Mouse (Mus musculus) stomach, embryonic 14.5 days (tissue): ENCODE measurements at regions not wholly inside any gene's neighbourhood (a gene's known extent, or its start where the extent isn't known, plus 50 kb on each side); places are given as distances from the start of the nearest gene placed in this dataset.

Source experiments
- ATAC-seq: fragments of 200-750 bp; cut with Nextera tagmentation; 2 replicates; pipeline ENCODE4 v1.8.0; 2017; ENCODE audit warnings: low read depth, moderate TSS enrichment; ENCODE audit not compliant: insufficient number of reproducible peaks, insufficient read depth, low FRiP score
- H3K27ac ChIP-seq: fragments of 300-500 bp; sonication (generic); 2 replicates; pipeline ENCODE4 v1.5.1; 2014; ENCODE audit warnings: mild to moderate bottlenecking, low read length, moderate library complexity, mixed read lengths
- H3K27me3 ChIP-seq: fragments of 300-500 bp; sonication (generic); 2 replicates; pipeline ENCODE4 v1.6.1; 2014; ENCODE audit warnings: low read length, control low read depth, mixed read lengths; ENCODE audit not compliant: control insufficient read depth, insufficient read depth
- H3K36me3 ChIP-seq: fragments of 300-500 bp; sonication (generic); 2 replicates; pipeline ENCODE4 v1.6.1; 2014; ENCODE audit warnings: mild to moderate bottlenecking, control low read depth, low read length, moderate library complexity, mixed read lengths; ENCODE audit not compliant: control insufficient read depth, insufficient read depth
- H3K4me1 ChIP-seq: fragments of 300-500 bp; sonication (generic); 2 replicates; pipeline ENCODE4 v1.6.1; 2014; ENCODE audit warnings: low read length, control low read depth, mixed read lengths; ENCODE audit not compliant: control insufficient read depth, insufficient read depth
- H3K4me2 ChIP-seq: fragments of 300-500 bp; sonication (generic); replicated peaks from 2 replicates; pipeline ENCODE4 v1.6.1; 2014; ENCODE audit warnings: low read depth, low read length, control low read depth
- H3K4me3 ChIP-seq: fragments of 300-500 bp; sonication (generic); 2 replicates; pipeline ENCODE4 v1.5.1; 2014; ENCODE audit warnings: low read depth, low read length, control low read depth
- H3K9ac ChIP-seq: fragments of 300-500 bp; sonication (generic); replicated peaks from 2 replicates; pipeline ENCODE4 v1.6.1; 2014; ENCODE audit warnings: low read depth, mild to moderate bottlenecking, control low read depth, low read length, moderate library complexity, mixed read lengths
- H3K9me3 ChIP-seq: fragments of 300-500 bp; sonication (generic); 2 replicates; pipeline ENCODE4 v1.6.1; 2016; ENCODE audit warnings: low read depth, low read length, control low read depth; ENCODE audit not compliant: control insufficient read depth
- WGBS: fragments of 180-500 bp; shearing (Covaris S2); extraction: QIAGEN DNeasy Blood & Tissue Kit; methylation state at CpG from one replicate; pipeline ENCODE4 v1.1.7; 2014; 5-methylcytosine and 5-hydroxymethylcytosine counted together

- Histone ChIP-seq H3K27ac (no peak overlapping the region), H3K27me3 (no peaks in the 10 kb centered on the region), H3K4me1 (no peaks in the 10 kb centered on the region), H3K9ac (no peak overlapping the region), H3K4me3 (no peak overlapping the region), H3K9me3 (no peaks in the 10 kb centered on the region), H3K36me3 (no peaks in the 10 kb centered on the region), H3K4me2 (no peak overlapping the region)
- ATAC-seq: no peak
- WGBS: 95% methylated on average over 7 of the region's 7 CpGs
These were observed 193.2 kb downstream of the Actr3 start for GRCm38 (mm10) chr1:125242345-125242744.

- no peak for ATAC-seq
- H3K36me3 ChIP-seq: no peaks in the 10 kb centered on the region
- no peaks in the 10 kb centered on the region for H3K9me3 ChIP-seq
- no peaks in the 10 kb centered on the region for H3K27me3 ChIP-seq
- no peaks in the 10 kb centered on the region for H3K4me1 ChIP-seq
- H3K27ac ChIP-seq: no peak overlapping the region
- no peak overlapping the region for H3K4me2 ChIP-seq
- H3K4me3 ChIP-seq: no peak overlapping the region
- H3K9ac ChIP-seq: no peak overlapping the region
- 92% methylated on average over 1 of the region's 1 CpGs for WGBS
These were observed 193.8 kb downstream of the Actr3 start for GRCm38 (mm10) chr1:125241717-125242116.

- H3K4me1 ChIP-seq: no peaks in the 10 kb centered on the region
- no peak overlapping the region for H3K4me3 ChIP-seq
- no peaks in the 10 kb centered on the region for H3K9me3 ChIP-seq
- 83% methylated on average over 3 of the region's 3 CpGs for WGBS
- no peaks in the 10 kb centered on the region for H3K36me3 ChIP-seq
- ATAC-seq: no peak
- no peak overlapping the region for H3K27ac ChIP-seq
- no peak overlapping the region for H3K4me2 ChIP-seq
- H3K27me3 ChIP-seq: no peaks in the 10 kb centered on the region
- no peak overlapping the region for H3K9ac ChIP-seq
These were observed 197.9 kb downstream of the Actr3 start for GRCm38 (mm10) chr1:125237595-125237988.

- Histone ChIP-seq H3K4me1 (no peaks in the 10 kb centered on the region), H3K4me3 (no peak overlapping the region), H3K4me2 (no peak overlapping the region), H3K27ac (no peak overlapping the region), H3K9me3 (no peaks in the 10 kb centered on the region), H3K36me3 (no peaks in the 10 kb centered on the region), H3K9ac (no peak overlapping the region), H3K27me3 (no peaks in the 10 kb centered on the region)
- 90% methylated on average over 10 of the region's 10 CpGs for WGBS
- no peak for ATAC-seq
These were observed 198.5 kb downstream of the Actr3 start for GRCm38 (mm10) chr1:125236948-125237594.

GRCm38 (mm10) chr1:125234747-125235146 is 200.8 kb downstream of the Actr3 start:
- ATAC-seq: no peak
- 89% methylated on average over 2 of the region's 2 CpGs for WGBS
- no peak overlapping the region for H3K9ac ChIP-seq
- no peaks in the 10 kb centered on the region for H3K36me3 ChIP-seq
- H3K27ac ChIP-seq: no peak overlapping the region
- no peaks in the 10 kb centered on the region for H3K27me3 ChIP-seq
- H3K4me3 ChIP-seq: no peak overlapping the region
- H3K4me2 ChIP-seq: no peak overlapping the region
- H3K4me1 ChIP-seq: no peaks in the 10 kb centered on the region
- no peaks in the 10 kb centered on the region for H3K9me3 ChIP-seq

- Histone ChIP-seq H3K9me3 (no peaks in the 10 kb centered on the region; the same call in 1 of the 2 replicates), H3K4me2 (no peak overlapping the region), H3K36me3 (no peaks in the 10 kb centered on the region), H3K9ac (no peak overlapping the region), H3K4me3 (no peak overlapping the region), H3K4me1 (no peaks in the 10 kb centered on the region), H3K27me3 (no peaks in the 10 kb centered on the region), H3K27ac (no peak overlapping the region)
- ATAC-seq: no peak
- 83% methylated on average over 10 of the region's 10 CpGs for WGBS
These were observed 212.2 kb downstream of the Actr3 start for GRCm38 (mm10) chr1:125223370-125223769.

GRCm38 (mm10) chr1:125216192-125216591 is 219.3 kb downstream of the Actr3 start:
- 83% methylated on average over 6 of the region's 6 CpGs for WGBS

GRCm38 (mm10) chr1:125187091-125187490 is 248.4 kb downstream of the Actr3 start:
- no peak for ATAC-seq
- Histone ChIP-seq H3K36me3 (no peaks in the 10 kb centered on the region), H3K4me2 (no peak overlapping the region), H3K27me3 (no peaks in the 10 kb centered on the region), H3K9me3 (no peaks in the 10 kb centered on the region), H3K4me1 (no peaks in the 10 kb centered on the region), H3K27ac (no peak overlapping the region), H3K9ac (no peak overlapping the region), H3K4me3 (no peak overlapping the region)
- WGBS: 85% methylated on average over 1 of the region's 1 CpGs

More at GRCm38 (mm10) chr1:125216192-125216591, 219.3 kb downstream of the Actr3 start:
- no peak overlapping the region for H3K27ac ChIP-seq
- H3K9me3 ChIP-seq: no peaks in the 10 kb centered on the region
- no peak overlapping the region for H3K9ac ChIP-seq
- H3K4me2 ChIP-seq: no peak overlapping the region
- H3K36me3 ChIP-seq: no peaks in the 10 kb centered on the region
- H3K4me1 ChIP-seq: no peaks in the 10 kb centered on the region
- ATAC-seq: no peak
- no peak overlapping the region for H3K4me3 ChIP-seq
- H3K27me3 ChIP-seq: no peaks in the 10 kb centered on the region
